Mouse (Mus musculus) kidney, adult 8-10 months (tissue): ENCODE measurements around the gene Card19.
A peak's percentile ranks its signal among the peaks of the same experiment; 100 is the strongest.

Experiments used
- DNase-seq, 2 experiments: peaks; one replicate each; pipeline ENCODE4 v3.0.0; 2022

Card19 gene

DNA sequence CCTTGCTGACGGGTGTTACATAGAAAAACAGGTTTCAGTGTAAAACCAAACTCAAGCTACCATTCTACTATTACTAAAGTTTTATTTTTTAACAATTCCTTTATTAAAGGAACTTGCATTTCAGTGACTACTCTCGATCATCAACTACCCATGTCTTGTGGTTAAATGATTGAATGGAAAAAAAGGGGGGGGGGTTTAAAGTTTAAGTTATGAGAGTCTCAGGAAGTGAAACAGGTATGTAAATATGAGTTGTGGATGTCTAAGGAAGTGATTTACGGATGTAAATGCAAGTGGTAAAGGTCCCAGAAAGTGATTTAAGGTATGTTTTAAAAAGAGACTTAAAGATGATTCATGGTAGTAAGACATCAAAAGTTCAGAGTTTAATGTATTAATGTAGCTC is 9.3 kb upstream of the Card19 start:
- DNase-seq, result no peak

DNA sequence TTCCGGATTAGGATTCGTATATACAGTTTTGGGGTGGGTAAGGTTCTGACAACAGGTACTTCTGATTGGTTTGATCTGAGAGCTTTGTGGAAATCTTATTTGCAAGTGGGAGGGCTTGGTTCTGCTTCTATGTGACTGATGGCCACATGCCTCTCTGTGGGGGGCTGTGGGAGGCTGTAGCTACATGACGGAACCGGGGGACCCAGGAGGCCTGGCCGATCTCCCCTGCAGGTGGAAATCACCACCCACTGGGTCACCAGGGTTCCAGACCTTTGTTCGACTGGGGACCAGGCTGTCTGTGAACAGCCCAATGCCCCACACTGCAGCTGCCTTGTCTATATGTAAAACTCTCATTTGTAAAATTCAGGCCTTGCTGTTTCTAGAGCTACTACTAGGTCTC is 8.9 kb upstream of the Card19 start:
- no peak for DNase-seq

DNA sequence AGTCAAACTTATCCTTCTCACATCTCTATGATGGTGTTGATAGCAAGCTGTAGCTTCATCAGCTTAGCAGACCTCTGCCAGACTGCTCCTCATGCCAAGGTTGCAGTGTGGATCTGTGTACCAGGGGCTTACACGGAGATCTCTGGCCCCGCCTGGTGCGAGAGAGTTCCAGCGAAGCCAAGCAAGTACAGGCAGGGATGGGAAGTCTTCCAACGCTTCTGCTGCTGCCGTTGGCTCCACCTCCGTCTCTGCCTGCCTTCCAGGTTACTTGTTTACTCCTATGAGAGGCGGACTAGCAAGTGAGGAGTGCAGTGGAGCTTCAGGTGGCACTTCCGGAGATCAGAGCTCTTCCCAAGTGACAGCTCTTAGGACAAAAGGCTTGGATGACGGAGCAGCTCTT is 8.5 kb upstream of the Card19 start:
- peak; percentile 64 to 66 for DNase-seq

DNA sequence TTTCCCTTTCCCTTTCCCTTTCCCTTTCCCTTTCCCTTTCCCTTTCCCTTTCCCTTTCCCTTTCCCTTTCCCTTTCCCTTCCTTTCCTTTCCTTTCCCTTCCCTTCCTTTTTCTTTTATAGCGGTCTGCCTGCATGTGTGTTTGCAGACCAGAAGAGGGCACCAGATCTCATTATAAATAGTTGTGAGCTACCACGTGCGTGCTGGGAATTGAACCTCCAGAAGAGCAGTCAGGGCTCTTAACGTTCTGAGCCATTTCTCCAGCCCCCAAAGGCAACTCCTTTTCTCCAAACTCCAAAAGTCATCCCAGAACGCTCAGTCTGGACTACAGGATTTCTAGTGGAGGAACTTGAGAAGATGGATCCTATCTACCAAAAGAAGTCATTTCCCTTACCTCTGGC is 5.1 kb upstream of the Card19 start:
- DNase-seq, result no peak

DNA sequence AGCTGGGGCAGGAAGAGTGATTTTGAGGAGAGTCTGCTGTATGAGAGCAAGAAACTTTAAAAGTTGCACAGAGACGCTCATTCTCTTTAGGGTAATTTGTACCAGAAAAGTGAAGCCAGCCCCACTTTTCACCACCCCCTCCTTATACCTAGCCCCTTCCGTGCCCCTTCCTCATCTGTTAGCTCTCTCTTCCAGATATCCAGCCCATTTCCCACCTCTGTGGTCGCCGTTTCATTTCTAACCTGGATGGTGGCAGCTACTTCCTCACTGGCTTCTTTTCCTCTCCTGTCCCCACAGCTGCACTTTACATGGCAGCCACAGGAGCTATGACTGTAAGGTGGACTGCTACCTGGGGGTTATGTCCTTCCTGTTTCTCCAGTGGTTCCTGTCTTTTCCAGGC is 3.5 kb upstream of the Card19 start:
- no peak for DNase-seq

DNA sequence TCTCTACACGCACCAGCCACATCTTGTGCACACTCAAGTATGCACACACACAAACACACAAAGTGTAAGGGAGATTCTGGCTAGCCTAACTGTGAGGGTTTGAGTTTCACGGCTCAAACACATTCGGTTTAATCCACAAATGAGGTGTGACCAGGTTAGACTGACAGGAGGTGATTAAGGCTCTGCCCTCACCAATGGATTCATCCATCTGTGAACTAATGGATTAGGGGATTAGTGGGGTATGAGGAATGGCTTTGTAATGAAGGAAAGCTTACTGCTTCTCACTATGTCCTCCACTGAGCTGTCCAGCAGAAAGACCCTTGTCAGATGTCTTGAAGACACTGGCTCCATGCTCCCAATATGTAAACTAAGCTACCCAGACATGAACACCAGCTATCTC is 2.8 kb upstream of the Card19 start:
- DNase-seq, result no peak

DNA sequence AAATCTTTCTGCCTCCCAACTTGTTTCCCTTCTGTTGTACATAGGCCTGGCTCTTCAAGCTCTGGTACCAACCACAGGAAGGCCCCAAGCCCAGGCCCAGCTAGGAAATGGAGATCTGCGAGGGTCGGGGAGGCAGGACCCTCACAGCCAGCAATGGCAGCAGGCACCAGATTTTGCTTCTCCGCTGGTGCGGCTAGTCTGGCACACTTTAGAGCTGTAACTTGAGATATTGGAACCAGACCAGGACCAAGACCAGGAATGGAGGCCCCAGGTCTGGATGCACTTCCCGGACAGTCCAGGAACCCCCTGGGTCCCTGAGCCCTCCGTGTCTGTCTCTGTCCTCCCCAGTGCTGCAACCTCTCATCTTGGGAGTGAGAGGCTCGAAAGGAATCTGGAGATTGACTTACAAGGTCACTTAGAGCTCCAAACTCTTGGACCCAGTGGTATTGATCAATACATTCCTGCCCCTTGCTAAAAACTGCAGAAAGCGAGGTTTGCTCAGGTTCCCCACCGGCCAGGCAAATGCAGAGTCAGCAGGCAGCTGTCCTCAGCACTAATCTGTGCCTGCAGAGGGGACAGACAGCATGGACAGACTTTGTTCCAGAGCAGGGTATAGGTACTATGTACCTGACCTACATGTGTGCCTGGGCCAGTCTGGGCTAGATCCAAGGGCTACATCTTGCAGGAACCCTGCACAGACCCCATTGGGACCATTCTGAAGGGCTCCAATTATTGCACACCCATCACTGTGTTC is 1.1 kb upstream of the Card19 start:
- no peak for DNase-seq

DNA sequence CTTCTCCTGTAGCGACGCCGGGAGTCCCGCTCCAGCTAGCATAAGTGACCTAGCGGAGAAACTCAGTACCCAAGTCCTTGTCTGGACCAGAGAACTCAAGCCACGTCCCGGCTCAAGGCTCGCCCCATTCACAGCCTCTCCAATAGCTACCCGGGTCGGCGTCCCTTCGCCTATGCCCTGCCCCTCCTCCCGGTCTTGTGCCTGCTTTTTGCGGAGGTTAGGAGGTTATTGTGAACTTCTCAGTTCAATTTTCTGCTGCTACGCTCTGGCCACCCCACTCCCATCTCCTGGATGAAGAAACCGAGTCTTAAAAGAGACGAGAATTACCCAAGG is 349 bp upstream of the Card19 start:
- DNase-seq, result no peak

DNA sequence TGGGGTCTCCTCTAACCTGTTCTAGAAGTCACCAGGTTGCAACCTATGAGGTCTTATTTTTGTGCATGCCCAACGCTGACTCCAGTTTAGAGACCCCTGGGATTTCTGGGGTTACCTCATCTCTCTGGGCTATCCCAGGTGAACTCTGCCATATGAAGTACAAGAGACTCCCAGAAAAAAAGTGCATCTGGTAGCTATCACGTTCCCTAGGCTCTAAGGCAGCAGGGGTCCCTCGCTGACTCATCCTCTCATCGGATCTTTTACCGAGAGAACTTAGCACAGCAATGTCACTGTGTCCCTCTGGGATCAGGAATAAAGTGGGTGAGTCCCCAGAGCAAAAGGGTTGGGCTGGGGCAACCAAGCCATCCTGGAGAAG is 721 bp downstream of the Card19 start:
- DNase-seq, result no peak

DNA sequence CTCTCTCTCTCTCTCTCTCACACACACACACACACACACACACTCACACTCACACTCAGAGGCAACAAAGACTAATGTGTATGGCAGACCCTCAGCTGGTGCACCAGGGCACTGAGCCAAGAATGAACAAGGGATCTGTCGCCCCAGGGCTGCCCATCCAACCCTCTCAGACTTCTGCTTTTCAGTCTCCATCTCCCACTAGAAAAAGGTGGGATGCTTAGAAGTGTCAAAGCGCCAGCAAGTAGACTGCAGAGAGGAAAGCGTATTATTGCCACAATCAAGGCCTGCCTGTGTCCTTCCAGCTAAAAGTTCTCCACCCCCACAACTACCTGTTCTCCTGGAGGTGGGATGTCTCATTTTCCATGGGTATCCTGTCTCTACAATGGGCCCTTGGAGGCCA is 1.4 kb downstream of the Card19 start:
- DNase-seq, result no peak

DNA sequence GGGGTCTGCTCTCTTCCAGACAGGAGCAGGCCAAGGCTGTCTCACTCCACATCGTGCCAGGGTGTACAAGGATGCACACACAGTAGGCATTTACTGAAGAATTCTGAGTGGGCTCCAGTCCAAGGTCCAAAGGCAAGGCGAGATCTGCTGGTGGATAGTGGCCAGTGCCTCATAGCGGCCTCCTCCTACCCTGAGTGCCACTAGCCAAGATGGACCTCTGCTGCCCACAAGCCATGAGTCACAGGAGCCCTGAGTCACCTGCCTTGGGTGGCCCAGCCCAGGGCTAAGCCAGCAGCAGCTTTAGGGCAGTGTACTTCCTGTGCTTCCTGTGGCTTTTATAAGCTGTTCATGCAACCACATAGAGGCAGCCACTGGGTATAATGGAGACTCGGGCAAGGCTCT is 2.3 kb downstream of the Card19 start:
- DNase-seq, result no peak

DNA sequence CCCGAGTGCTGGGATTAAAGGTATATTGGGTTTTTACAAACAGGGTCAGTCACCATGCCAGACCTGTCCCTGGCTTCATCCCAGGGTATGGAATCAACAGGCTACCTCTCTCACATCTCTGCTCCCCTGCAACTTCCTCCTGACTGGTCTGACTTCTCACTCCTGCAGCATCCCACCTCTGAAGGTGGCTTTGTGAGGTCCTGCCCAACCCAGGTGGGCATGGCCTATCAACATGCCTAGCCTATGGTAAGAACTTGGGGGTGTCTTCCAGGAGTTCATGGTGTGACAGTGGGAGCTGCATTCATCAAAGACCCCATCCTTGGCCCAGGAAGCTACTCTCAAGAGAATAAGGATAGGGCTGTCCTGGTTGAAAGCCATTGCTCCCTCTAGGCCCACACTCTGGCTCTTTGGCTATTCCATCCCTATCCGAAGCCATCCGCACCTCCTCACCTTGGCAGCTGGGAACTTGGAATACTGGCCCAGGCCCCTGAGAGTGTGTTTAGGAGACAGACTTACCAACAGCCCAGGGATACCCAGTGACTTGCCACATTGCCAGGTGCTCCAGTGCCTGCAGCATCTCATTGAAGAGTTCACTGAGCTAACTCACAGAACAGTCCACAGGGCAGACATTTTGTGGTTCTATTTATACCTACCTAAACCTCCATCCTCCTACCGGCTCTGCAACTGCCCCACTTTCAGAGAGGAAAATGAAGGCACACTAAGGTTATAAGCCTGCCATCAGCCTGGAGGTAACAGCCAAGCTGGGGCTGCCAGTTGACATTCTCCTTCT is 2.9 kb downstream of the Card19 start:
- no peak for DNase-seq

DNA sequence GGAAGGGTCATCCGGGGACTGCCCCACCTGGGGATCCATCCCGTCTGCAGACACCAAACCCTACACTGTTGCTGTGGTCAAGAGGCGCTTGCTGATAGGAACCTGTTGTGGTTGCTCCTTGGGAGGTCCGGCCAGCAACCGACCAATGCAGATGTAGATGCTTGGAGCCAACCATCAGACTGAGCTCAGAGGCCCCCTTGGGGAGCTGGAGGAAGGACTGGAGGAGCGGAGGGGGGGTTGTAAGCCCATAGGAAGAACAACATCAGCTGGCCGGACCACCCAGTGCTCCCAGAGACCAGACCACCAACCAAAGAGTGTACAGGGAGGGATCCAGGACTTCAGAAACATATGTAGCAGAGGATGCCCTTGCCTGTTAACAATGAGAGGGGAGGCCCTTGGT is 6.5 kb downstream of the Card19 start:
- no peak for DNase-seq

DNA sequence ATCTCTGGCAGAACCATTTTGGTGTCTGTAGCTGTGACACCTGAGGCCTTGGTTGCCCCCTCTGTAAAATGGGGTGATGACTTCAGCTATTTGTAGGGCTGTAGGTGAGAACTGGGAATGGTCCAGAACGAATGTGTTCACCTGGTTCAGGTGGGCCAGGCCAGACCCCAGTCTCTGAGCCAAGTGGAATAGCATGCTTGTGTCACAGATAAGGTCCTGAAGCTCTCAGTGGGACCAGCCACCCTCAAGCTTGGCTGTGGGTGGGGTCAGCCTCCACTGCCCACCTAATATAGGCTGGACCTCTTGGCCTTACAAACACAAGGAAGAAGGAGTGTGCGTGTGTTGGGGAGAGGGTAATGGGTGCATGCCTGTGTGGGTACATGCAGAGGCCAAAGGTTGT is 9.5 kb downstream of the Card19 start:
- no peak for DNase-seq

DNA sequence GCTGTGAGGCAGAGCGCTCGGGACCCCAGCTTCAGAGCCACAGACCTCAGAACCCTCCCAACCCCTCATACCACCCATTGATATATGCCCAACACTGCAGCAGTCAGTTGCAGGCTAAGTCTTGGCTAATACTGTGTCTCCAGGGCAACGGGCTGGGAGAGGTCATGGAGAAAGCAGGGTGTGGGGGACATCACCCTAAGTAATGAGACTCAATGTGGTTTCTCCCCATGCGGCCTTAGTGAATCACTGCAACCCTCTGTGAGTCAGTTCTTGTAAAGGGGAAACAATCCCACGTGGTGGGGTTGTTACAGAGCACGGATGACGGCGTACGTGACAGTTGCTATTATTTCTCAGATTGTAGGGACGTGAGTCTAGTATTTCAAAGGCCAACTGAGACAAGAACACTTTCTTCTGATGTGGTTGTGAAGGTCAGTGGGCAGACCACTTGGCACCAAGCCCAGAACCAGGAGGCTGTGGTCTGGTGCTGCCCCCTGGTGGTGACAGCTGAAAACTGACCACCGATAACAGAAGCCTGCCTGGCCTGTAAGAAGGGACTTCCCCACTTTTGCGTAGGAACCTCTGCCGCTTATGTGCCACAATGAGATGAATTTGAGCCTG is 10.3 kb downstream of the Card19 start:
- peak; percentile 68 to 86 for DNase-seq

DNA sequence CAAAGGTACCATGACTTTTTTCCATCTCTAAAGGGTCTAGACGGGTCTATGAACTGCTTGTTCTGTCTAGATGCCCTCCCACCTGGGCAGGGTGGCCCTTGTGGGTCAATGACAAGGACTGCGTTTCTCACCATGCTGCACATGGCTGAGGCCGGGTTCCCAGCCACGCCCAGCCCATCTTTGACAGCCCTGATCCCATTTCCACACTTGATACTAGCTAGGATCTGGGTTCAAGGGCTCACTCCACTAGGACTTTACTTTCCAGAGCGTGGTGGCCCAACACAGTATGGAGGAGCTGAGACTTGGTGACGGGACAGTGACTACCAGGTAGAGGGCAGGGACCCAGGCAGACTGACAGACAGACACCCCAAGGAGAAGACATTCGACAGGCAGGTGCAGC is 13.3 kb downstream of the Card19 start:
- DNase-seq, result no peak

DNA sequence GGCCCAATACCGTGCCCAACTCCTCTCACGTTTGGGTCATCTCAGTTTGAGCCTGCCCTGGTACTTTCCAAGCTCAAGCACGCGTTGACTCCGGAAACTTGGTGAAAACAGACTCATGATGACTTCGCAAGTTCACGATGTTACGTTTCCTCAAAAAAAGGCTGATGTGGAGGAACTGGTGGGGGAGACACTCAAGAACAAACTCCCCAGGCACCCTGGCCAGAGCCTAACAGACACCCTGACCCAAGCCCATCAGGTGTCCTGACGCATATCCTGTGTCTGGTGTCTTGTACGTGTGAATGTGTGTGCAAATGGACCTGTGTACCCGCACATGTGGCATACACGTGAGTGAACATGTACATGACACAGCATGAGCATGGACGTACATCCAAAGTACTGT is 15.1 kb downstream of the Card19 start:
- no peak for DNase-seq

DNA sequence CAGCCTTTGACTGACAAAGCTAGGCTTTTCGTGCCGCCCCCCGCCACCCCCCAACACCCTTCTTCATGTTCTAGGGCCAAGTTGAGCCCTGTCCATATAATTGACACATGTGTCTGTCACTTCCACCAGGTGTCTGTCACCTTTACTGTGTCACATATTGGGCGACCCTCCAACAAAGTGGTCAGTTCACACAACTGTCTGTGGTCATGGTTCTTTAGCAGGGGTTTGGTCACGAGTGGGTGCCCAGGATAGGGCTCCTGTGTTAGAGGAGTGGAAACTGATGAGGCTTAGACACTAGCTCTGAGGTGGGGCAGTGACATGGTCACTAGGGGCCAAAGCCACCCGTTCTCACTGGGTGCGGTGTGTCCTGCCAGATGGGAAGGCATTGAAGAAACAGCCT is 15.9 kb downstream of the Card19 start:
- no peak for DNase-seq

DNA sequence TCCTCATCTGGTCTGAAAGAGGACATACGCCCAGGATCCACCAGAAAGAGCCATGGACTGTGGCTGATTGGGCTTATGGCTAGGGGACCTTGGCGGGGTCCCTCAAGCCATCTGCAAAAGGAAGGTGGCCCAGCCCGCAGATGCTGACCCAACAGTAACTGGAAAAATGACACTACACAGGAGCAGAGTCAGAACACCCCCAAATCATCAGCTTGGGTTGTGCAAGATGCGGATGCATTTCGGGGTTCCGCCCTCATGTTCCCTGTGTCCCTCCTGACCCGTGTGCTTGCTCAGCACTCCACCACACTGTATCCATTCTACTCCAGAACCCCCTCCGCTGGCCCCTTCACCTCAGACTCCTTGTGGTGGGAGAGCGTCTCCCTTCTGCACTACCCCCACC is 17.1 kb downstream of the Card19 start:
- DNase-seq, result no peak

DNA sequence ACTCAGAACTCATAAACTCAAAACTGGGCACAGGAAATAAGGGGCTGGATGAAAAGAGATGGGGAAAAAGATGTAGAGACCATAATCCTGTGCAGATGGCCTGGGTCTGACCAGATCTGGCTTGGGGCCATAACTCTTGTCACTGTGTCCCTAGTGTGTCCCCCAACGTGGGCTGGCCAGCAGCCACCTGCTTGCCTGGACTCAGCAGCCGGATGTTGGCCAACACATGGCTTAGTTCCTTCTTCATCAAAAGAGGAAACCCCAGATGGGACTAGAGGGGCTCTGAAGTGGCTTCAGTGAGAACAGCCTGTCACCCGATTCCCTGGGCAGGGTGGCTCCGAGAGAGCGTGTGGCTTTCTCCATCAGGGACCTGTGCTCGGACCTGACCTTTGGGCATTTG is 19.1 kb downstream of the Card19 start:
- no peak for DNase-seq

DNA sequence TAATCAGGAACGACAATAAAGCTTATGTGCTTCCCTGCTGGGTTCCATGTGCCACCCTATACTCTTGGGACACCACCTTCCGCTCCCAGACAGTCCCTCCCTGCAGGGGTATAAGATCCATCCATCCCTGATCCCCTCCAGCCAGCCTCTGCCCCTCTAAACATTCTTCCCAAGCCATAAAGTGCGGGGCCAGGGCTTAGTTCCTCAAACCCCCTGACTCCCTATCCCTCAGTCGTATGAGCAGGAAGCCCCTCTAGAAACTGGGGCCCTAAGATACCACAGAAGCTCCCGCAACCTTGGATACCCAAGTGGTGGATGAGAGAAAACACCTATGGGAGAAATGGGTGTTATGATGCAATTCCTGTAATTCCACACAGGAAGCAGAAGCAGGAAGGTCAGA is 19.6 kb downstream of the Card19 start:
- DNase-seq, result no peak

DNA sequence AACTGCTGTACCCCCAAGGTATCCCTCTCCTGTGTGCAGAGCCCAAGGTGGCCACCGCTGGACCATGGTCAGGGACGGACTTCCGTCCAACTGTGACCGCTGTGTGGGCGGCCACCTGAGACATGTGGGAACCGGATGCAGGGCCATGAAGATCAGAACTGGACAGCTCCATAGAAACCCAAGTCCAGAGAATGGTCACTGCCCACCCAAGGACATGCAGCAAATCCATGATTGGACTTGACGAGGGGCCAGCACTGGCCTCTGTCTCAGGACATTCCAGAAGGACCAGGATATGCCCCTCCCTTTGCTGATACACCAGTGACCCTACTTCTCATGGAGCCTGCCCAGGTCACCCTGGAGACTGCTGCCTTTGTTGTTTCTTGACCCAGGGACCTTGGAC is 20.2 kb downstream of the Card19 start:
- DNase-seq, result no peak

DNA sequence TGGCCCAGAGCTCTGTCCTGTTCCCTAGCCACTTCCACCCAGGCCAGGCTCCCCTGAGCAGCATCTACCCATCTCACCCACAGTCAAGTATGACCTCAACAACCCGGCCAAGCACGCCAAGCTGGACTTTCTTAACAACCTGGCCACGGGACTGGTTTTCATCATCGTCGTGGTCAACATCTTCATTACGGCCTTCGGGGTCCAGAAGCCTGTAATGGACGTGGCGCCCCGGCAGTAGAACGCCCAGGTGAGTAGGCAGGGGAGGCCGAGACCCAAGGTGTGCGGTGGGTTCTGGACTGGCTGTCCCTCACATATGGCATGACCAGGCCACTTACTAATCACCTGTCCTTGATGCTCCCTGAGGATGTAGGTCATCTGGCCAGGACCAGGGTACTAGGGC is 21.0 kb downstream of the Card19 start:
- no peak for DNase-seq

DNA sequence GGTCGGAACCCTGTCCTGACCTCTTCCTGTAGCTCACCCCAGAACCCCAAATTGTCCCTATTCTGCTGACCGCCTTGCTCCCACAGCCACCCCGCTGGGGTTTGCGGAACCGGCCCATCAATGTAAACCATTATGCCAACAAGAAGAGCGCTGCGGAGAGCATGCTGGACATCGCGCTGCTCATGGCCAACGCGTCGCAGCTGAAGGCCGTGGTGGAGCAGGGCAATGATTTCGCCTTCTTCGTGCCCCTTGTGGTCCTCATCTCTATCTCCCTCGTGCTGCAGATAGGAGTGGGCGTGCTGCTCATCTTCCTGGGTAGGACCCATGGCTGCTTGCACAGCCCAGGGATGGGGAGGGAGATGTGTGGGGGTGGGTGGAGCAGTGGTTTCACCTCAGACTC is 22.2 kb downstream of the Card19 start:
- no peak for DNase-seq
